Mouse (Mus musculus) megakaryocyte progenitor cell, adult 5-6 weeks (primary cell): ENCODE measurements at regions not wholly inside any gene's neighbourhood (a gene's known extent, or its start where the extent isn't known, plus 50 kb on each side); places are given as distances from the start of the nearest gene placed in this dataset.

Experiments
- ATAC-seq: replicated peaks from 2 replicates; pipeline ENCODE4 v1.8.0; 2016; ENCODE audit warnings: mild to moderate bottlenecking, moderate TSS enrichment, inconsistent platforms; ENCODE audit not compliant: poor library complexity

DNA sequence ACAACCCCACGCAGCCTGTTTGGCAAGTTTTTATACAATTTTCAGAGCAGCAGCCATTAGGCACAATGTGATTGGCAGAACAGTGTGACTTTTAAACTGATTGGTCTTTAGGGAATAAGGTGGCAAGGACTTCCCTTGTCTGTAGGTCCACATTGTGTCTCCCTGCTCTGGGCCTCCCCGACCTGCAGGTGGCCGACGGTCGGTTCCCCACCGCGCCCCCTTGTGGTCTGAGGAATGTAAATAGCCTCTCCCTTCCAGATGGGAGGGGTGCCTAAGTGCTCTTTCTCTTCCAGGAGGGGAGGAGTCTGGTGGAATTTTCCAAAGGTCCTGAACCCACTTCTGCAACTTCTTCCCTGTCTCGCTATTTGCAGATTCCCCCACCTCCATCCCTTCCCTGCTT, 52.5 kb upstream of the Prr5 start:
- peak; percentile 87 for ATAC-seq

DNA sequence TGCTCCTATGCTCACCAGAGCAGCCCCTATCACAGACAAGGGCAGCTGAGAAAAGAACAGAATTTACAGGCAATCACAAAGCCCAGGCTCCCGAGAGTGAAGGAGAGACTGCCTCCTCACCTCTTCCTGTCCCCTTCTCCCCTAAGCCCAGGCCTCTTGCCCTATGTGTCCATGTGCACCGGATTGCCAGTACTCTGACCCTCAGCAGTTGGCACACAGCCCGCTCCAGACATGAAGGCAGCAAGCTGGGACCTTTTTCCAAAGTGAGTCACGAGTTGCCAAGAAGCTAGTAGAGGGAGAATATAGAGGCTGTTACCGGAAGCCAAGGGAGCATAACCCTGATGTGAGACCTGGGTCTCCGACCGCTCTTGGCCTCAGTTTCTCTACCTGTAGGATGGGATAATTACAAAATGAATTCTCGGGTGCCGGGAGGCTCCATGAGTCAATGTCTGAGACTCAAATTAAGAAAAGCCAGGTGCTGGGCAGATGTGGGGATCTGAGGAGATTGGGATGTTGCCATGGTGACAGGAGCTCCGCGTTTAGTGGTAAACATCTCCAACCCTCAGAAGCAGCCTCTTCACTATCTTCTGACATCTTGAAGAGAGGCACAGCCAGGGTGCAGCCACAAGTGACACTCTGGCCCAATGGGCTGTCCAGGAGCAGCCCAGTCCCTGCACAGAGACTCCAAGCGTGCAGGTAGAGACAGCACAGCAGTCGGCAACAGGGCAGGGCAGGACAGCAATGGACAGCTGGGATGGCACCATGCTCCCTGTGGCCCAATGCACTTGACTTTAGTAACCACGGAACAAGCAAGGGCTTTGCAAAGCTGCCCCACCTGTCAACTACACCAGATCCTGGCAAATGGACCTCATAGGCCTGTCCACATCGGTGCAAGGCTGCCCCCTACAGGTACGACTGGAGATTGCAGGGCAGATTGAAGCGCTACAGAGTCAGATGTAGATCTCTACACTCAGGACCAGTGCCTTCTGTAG, 55.6 kb upstream of the Prr5 start:
- peak; percentile 64 for ATAC-seq

GRCm38 (mm10) chr15:84612961-84613360, 55.3 kb upstream of the Rtl6 start:
- ATAC-seq = no peak

GRCm38 (mm10) chr15:84609825-84610442, 52.3 kb upstream of the Rtl6 start:
- ATAC-seq = peak; percentile 74

- peak; percentile 32; the same call in 1 of the 2 replicates for ATAC-seq
These were observed 51.4 kb upstream of the Rtl6 start for GRCm38 (mm10) chr15:84609063-84609462.
